28 mouse cellular contexts compared by ENCODE assay signal in the genomic region with DNA sequence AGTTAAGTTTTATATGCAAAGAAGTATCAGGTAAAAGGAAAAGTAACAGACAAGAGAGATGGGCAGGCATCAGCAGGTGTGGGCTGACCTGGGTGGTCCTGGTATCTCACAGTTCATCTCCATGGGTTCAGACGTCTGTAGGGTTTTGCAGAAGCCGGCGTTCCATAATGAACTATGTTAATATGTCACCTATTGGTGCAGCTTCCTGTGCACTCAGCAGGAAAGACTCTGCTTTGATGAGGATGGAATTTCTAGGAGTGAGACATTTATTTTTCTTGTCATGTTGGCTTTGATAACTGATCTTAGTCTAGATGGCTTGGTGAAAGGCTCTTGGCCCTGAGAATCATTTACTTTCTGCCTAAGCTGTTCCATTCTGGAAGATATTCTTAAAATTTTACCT. TPM values are rescaled to one million over a fixed set of nuclear protein-coding genes. Genes with fewer than 3 reads are reported as not detected.
DNase-seq lines count a peak whose midpoint lies in the region; ATAC-seq and TF ChIP-seq lines count a peak whose summit lies in the region.
"Had no signal": no experiment of that assay in that cellular context is flagged by ENCODE, and none has a peak within 500 bp of the region (broad histone marks: within the 10 kb centered on the region; RNA-seq: fewer than 3 reads in every experiment).

No protein-coding gene starts in this region.

- no peak for TF ChIP-seq CTCF in kidney, adult 2 months (conservative IDR thresholded peaks at IDR 0.05; ENCODE audit: insufficient read depth, insufficient read length, low read depth, low read length)

- no peaks in the 10 kb centered on the region for H3K9me3 ChIP-seq in kidney, embryonic 14.5 days (ENCODE audit: control insufficient read depth, low read length)
- no peaks in the 10 kb centered on the region for H3K9me3 ChIP-seq in kidney, embryonic 16.5 days (ENCODE audit: low read length)
- H3K9me3 ChIP-seq: forebrain, embryonic 10.5 days; forebrain, embryonic 13.5 days; heart, embryonic 10.5 days; heart, embryonic 13.5 days had no signal

- no peak overlapping the region for H3K4me2 ChIP-seq in kidney, embryonic 14.5 days (replicated peaks; ENCODE audit: low read depth, low read length)
- H3K4me2 ChIP-seq in kidney, embryonic 16.5 days (replicated peaks; ENCODE audit: low read depth, low read length) = no peak overlapping the region
- H3K4me2 ChIP-seq: forebrain, embryonic 13.5 days; heart, embryonic 13.5 days; hindbrain, embryonic 14.5 days had no signal

- no peak overlapping the region for H3K4me3 ChIP-seq in kidney, adult 2 months (ENCODE audit: insufficient read depth, low read depth, low read length)
- H3K4me3 ChIP-seq in kidney, embryonic 14.5 days (ENCODE audit: low read length) = no peak overlapping the region
- no peak overlapping the region for H3K4me3 ChIP-seq in kidney, embryonic 16.5 days (ENCODE audit: low read length)
- H3K4me3 ChIP-seq: forebrain, embryonic 10.5 days; forebrain, embryonic 13.5 days; heart, adult 2 months; heart, embryonic 10.5 days; heart, embryonic 13.5 days had no signal

- 25% methylated on average over 3 of the region's 3 CpGs for WGBS in kidney, adult 2 months
- WGBS in kidney, embryonic 14.5 days = 49% methylated on average over 3 of the region's 3 CpGs
- WGBS in kidney, embryonic 16.5 days = 27% methylated on average over 3 of the region's 3 CpGs

- H3K36me3 ChIP-seq in kidney, adult 2 months (ENCODE audit: control insufficient read depth, insufficient read depth, low read length) = no peaks in the 10 kb centered on the region
- H3K36me3 ChIP-seq in kidney, embryonic 14.5 days (ENCODE audit: control insufficient read depth, insufficient read depth, low read length) = no peaks in the 10 kb centered on the region; the same call in 1 of the 2 replicates
- 0 out of 2 replicates have a peak, but pooled peaks cover 3% of the 10 kb centered on the region for H3K36me3 ChIP-seq in kidney, embryonic 16.5 days (ENCODE audit: insufficient read depth, low read length)
- H3K36me3 ChIP-seq: forebrain, embryonic 10.5 days; G1E; heart, embryonic 10.5 days; heart, embryonic 13.5 days had no signal

- TF ChIP-seq POLR2A in kidney, adult 2 months (IDR thresholded peaks at IDR 0.05; ENCODE audit: low read depth, low read length) = no peak

- no peak overlapping the region for H3K9ac ChIP-seq in kidney, embryonic 14.5 days (ENCODE audit: low read depth, low read length)
- no peak overlapping the region for H3K9ac ChIP-seq in kidney, embryonic 16.5 days (replicated peaks; ENCODE audit: low read length)
- H3K9ac ChIP-seq: forebrain, embryonic 13.5 days; heart, embryonic 13.5 days; hindbrain, embryonic 14.5 days had no signal

- DNase-seq in kidney, adult 2 months = peak; percentile 65
- no peak for DNase-seq in kidney, postnatal 25 days
- peak; percentile 24 to 53 for DNase-seq in kidney, postnatal 36 days
- no peak for DNase-seq in left cerebral cortex, postnatal 14 days (ENCODE audit: low spot score in 2 of 2)
- DNase-seq in cerebellum, postnatal 4 days (ENCODE audit: low spot score in 2 of 2) = no peak
- DNase-seq: adrenal gland, postnatal 10 days; B cell, adult 2 months; cerebellum, adult 11 months; cerebellum, adult 2 months; cerebellum, adult 9-11 months; cerebellum, postnatal 25 days; gastrocnemius, postnatal 10 days; gastrocnemius, postnatal 36 days; heart, adult 2 months; heart, postnatal 14 days; heart, postnatal 4 days had no signal

- ATAC-seq in kidney, embryonic 14.5 days (ENCODE audit: low FRiP score, low TSS enrichment) = peak; percentile 44; the same call in 1 of the 2 replicates
- ATAC-seq in kidney, embryonic 16.5 days (ENCODE audit: low FRiP score, low TSS enrichment) = peak; percentile 47; the same call in 1 of the 2 replicates
- ATAC-seq: forebrain, embryonic 13.5 days; forebrain, embryonic 16.5 days; Patski had no signal

- H3K27me3 ChIP-seq in kidney, adult 2 months (replicated peaks; ENCODE audit: control insufficient read depth, insufficient read depth, low read length) = no peaks in the 10 kb centered on the region
- H3K27me3 ChIP-seq in kidney, embryonic 14.5 days (ENCODE audit: control insufficient read depth, insufficient read depth, low read length) = no peaks in the 10 kb centered on the region
- H3K27me3 ChIP-seq in kidney, embryonic 16.5 days (ENCODE audit: insufficient read depth, low read length) = no peaks in the 10 kb centered on the region
- H3K27me3 ChIP-seq: forebrain, embryonic 13.5 days; heart, embryonic 13.5 days; Patski had no signal

- peaks cover 30% of the 10 kb centered on the region for H3K4me1 ChIP-seq in kidney, adult 2 months (ENCODE audit: control insufficient read depth, insufficient read depth, low read length)
- H3K4me1 ChIP-seq in kidney, embryonic 14.5 days (ENCODE audit: control insufficient read depth, insufficient read depth, low read length) = peaks cover 16% of the 10 kb centered on the region
- H3K4me1 ChIP-seq in kidney, embryonic 16.5 days (ENCODE audit: insufficient read depth, low read length) = peaks cover 49% of the 10 kb centered on the region
- H3K4me1 ChIP-seq: heart, embryonic 13.5 days had no signal

- peak overlapping the region; percentile 57; the same call in 1 of the 2 replicates for H3K27ac ChIP-seq in kidney, adult 2 months (ENCODE audit: insufficient read depth, low read depth, low read length)
- peak overlapping the region; percentile 15; the same call in 1 of the 2 replicates for H3K27ac ChIP-seq in kidney, embryonic 14.5 days (ENCODE audit: low read depth, low read length)
- H3K27ac ChIP-seq in kidney, embryonic 16.5 days (ENCODE audit: low read length) = peak overlapping the region; percentile 21
- H3K27ac ChIP-seq: forebrain, embryonic 10.5 days; forebrain, embryonic 13.5 days; heart, adult 2 months; heart, embryonic 10.5 days; heart, embryonic 13.5 days; hindbrain, embryonic 14.5 days had no signal

- intact Hi-C loops in left cerebral cortex, postnatal 14 days (cut with DNase I) = no loop called here

RNA-seq across cellular contexts. Expression of gene Map3k21, which starts 12.1 kb away (rescaled TPM):
- 4.4 and 5.0 TPM in 2 replicates for polyA plus RNA-seq in kidney, adult 2 months (2012; rRNA removed)
- 4.3 and 5.8 TPM in 2 replicates for polyA plus RNA-seq in kidney, embryonic 14.5 days (2014; fragmentation: Nextera tagmentation; extraction: Ambion mirVana)
- 3.9 and 4.1 TPM in 2 replicates for polyA plus RNA-seq in kidney, embryonic 16.5 days (2015; fragmentation: Nextera tagmentation; extraction: Ambion mirVana)
- total RNA-seq in left cerebral cortex, postnatal 14 days (2021) = 1 to 10 TPM; 1.5 to 2.2 TPM
- total RNA-seq: CH12.LX; granulocyte monocyte progenitor cell, adult 5-6 weeks had no signal
- polyA plus RNA-seq: forebrain, embryonic 10.5 days; G1E had no signal

RNA-seq across cellular contexts. Expression of gene Pcnx2, which starts 24.2 kb away (rescaled TPM):
- polyA plus RNA-seq in kidney, adult 2 months (2012; rRNA removed) = 0.20 and 0.23 TPM in 2 replicates
- 0.15 and 0.19 TPM in 2 replicates for polyA plus RNA-seq in kidney, embryonic 14.5 days (2014; fragmentation: Nextera tagmentation; extraction: Ambion mirVana)
- polyA plus RNA-seq in kidney, embryonic 16.5 days (2015; fragmentation: Nextera tagmentation; extraction: Ambion mirVana) = 0.27 and 0.49 TPM in 2 replicates
- 10 to 100 TPM; 80.3 to 83.2 TPM for total RNA-seq in left cerebral cortex, postnatal 14 days (2021)
- total RNA-seq: CH12.LX; granulocyte monocyte progenitor cell, adult 5-6 weeks had no signal
- polyA plus RNA-seq: G1E had no signal

Comparison
In these comparisons a context has a peak if more than half of its experiments do, and no peak if none do; other contexts are left out.
1. DNase-seq: peak in kidney, adult 2 months (single experiment) and kidney, postnatal 36 days (2 of 2); none in kidney, postnatal 25 days (0 of 2), left cerebral cortex, postnatal 14 days (0 of 2) and cerebellum, postnatal 4 days (0 of 2).
2. Peak in every context shown above with its lines, with median percentiles within 50 percentile points of each other: H3K27ac ChIP-seq.